Mouse (Mus musculus) MEL (cell line): Measurements from ENCODE around the gene Fhl2. TPM values are rescaled to one million over a fixed set of nuclear protein-coding genes. Genes with fewer than 3 reads are reported as not detected.

ENCODE experiments used
- DNase-seq: peaks from one replicate; pipeline ENCODE4 v3.0.0; 2011; ENCODE audit warnings: low read depth, low spot score
- H3K27ac ChIP-seq: 2 replicates; pipeline ENCODE4 v1.5.1; 2012; ENCODE audit warnings: low read depth, mild to moderate bottlenecking, control low read depth, low read length, moderate library complexity; ENCODE audit not compliant: control insufficient read depth
- H3K27me3 ChIP-seq, 2 experiments: fragments of 150-350 bp in 1 of 2; sonication (generic) in 1 of 2; 2 replicates each; pipeline ENCODE4 v1.6.1; 2012; ENCODE audit warnings: low read length in 2 of 2, mild to moderate bottlenecking in 2 of 2, improper control_type of control experiment in 1 of 2, moderate library complexity in 1 of 2; ENCODE audit not compliant: insufficient read depth in 2 of 2, control insufficient read depth in 1 of 2
- H3K36me3 ChIP-seq, 2 experiments: 2 replicates each; pipeline ENCODE4 v1.6.1; 2012 to 2014; ENCODE audit warnings: low read length in 2 of 2, improper control_type of control experiment in 1 of 2, inconsistent platforms in 1 of 2, mild to moderate bottlenecking in 1 of 2; ENCODE audit not compliant: insufficient read depth in 2 of 2, control insufficient read depth in 1 of 2
- H3K4me1 ChIP-seq, 2 experiments: fragments of 150-350 bp in 1 of 2; sonication (generic) in 1 of 2; 2 replicates each; pipeline ENCODE4 v1.6.1; 2012; ENCODE audit warnings: low read length in 2 of 2, improper control_type of control experiment in 1 of 2, mild to moderate bottlenecking in 1 of 2; ENCODE audit not compliant: insufficient read depth in 2 of 2, control insufficient read depth in 1 of 2
- H3K4me3 ChIP-seq, 2 experiments: fragments of 150-350 bp in 1 of 2; sonication (generic) in 1 of 2; 2 replicates each; pipeline ENCODE4 v1.5.1; 2012; ENCODE audit warnings: low read depth in 2 of 2, low read length in 2 of 2, mild to moderate bottlenecking in 2 of 2, moderate library complexity in 2 of 2, control low read depth in 1 of 2, improper control_type of control experiment in 1 of 2; ENCODE audit not compliant: control insufficient read depth in 1 of 2, insufficient read depth in 1 of 2
- H3K79me2 ChIP-seq: 2 replicates; pipeline ENCODE4 v1.6.1; 2012; ENCODE audit warnings: mild to moderate bottlenecking, low read length, moderate library complexity; ENCODE audit not compliant: control insufficient read depth, poor library complexity, insufficient read depth
- H3K9ac ChIP-seq: 2 replicates; pipeline ENCODE4 v1.6.1; 2012; ENCODE audit warnings: low read depth, mild to moderate bottlenecking, control low read depth, low read length, moderate library complexity; ENCODE audit not compliant: control insufficient read depth, poor library complexity, severe bottlenecking
- H3K9me3 ChIP-seq: fragments of 150-350 bp; sonication (generic); replicated peaks from 2 replicates; pipeline ENCODE4 v1.6.1; 2012; ENCODE audit warnings: mild to moderate bottlenecking, low read length, improper control_type of control experiment, moderate library complexity; ENCODE audit not compliant: insufficient read depth
- E2F4 ChIP-seq: IDR thresholded peaks from 2 replicates; pipeline ENCODE4 v1.6.1; 2011; ENCODE audit warnings: low read depth, low read length, improper control_type of control experiment, borderline replicate concordance
- GABPA ChIP-seq: IDR thresholded peaks from 2 replicates; pipeline ENCODE4 v1.6.1; 2012; ENCODE audit warnings: low read depth, mild to moderate bottlenecking, inconsistent platforms, low read length, improper control_type of control experiment, moderate library complexity
- GATA1 ChIP-seq: IDR thresholded peaks from 2 replicates; pipeline ENCODE4 v1.6.1; 2011; ENCODE audit warnings: low read depth, low read length, improper control_type of control experiment
- HCFC1 ChIP-seq: IDR thresholded peaks from 2 replicates; pipeline ENCODE4 v1.6.1; 2012; ENCODE audit warnings: low read depth, mild to moderate bottlenecking, inconsistent platforms, low read length, improper control_type of control experiment, moderate library complexity
- KAT2A ChIP-seq: conservative IDR thresholded peaks from 2 replicates; pipeline ENCODE4 v1.6.1; 2012; ENCODE audit warnings: low read depth, low read length, improper control_type of control experiment, inconsistent platforms
- MEF2A ChIP-seq: IDR thresholded peaks from 2 replicates; pipeline ENCODE4 v1.6.1; 2014; ENCODE audit warnings: low read depth, mild to moderate bottlenecking, inconsistent platforms, low read length, improper control_type of control experiment; ENCODE audit not compliant: poor library complexity, insufficient replicate concordance, severe bottlenecking; ENCODE audit errors: extremely low read depth
- MXI1 ChIP-seq: IDR thresholded peaks from 2 replicates; pipeline ENCODE4 v1.6.1; 2011; ENCODE audit warnings: mild to moderate bottlenecking, low read depth, low read length, improper control_type of control experiment
- MYB ChIP-seq: IDR thresholded peaks from 2 replicates; pipeline ENCODE4 v1.6.1; 2011; ENCODE audit warnings: mild to moderate bottlenecking, low read depth, low read length, improper control_type of control experiment
- NRF1 ChIP-seq: IDR thresholded peaks from 2 replicates; pipeline ENCODE4 v1.6.1; 2014; ENCODE audit warnings: low read depth, mild to moderate bottlenecking, inconsistent platforms, low read length, improper control_type of control experiment, moderate library complexity; ENCODE audit not compliant: poor library complexity, insufficient read depth, severe bottlenecking
- POLR2A ChIP-seq, 2 experiments: IDR thresholded peaks; 2 replicates each; pipeline ENCODE4 v1.6.1; 2011 to 2012; ENCODE audit warnings: low read length in 2 of 2, mild to moderate bottlenecking in 2 of 2, control low read depth in 1 of 2, improper control_type of control experiment in 1 of 2, low read depth in 1 of 2, moderate library complexity in 1 of 2; ENCODE audit not compliant: control insufficient read depth in 1 of 2, insufficient read depth in 1 of 2, poor library complexity in 1 of 2
- POLR2AphosphoS5 ChIP-seq: IDR thresholded peaks from 2 replicates; pipeline ENCODE4 v1.6.1; 2012; ENCODE audit warnings: low read depth, borderline replicate concordance, mild to moderate bottlenecking, inconsistent platforms, low read length, moderate library complexity, mixed read lengths
- RAD21 ChIP-seq: IDR thresholded peaks from 2 replicates; pipeline ENCODE4 v1.6.1; 2011; ENCODE audit warnings: mild to moderate bottlenecking, low read depth, low read length, improper control_type of control experiment
- SIN3A ChIP-seq: IDR thresholded peaks from 2 replicates; pipeline ENCODE4 v1.6.1; 2012; ENCODE audit warnings: low read length, improper control_type of control experiment, inconsistent platforms
- TBP ChIP-seq: IDR thresholded peaks from 2 replicates; pipeline ENCODE4 v1.8.0; 2011; ENCODE audit warnings: low read depth, low read length, improper control_type of control experiment
- UBTF ChIP-seq: IDR thresholded peaks from 2 replicates; pipeline ENCODE4 v1.6.1; 2012; ENCODE audit warnings: low read depth, mild to moderate bottlenecking, inconsistent platforms, low read length, improper control_type of control experiment, moderate library complexity, borderline replicate concordance; ENCODE audit not compliant: insufficient read depth
- USF2 ChIP-seq, 2 experiments: IDR thresholded peaks; 2 replicates each; pipeline ENCODE4 v1.6.1; 2011 to 2012; ENCODE audit warnings: improper control_type of control experiment in 2 of 2, low read length in 2 of 2, borderline replicate concordance in 1 of 2, inconsistent platforms in 1 of 2, low read depth in 1 of 2, mild to moderate bottlenecking in 1 of 2; ENCODE audit not compliant: insufficient read depth in 1 of 2
- ZC3H11A ChIP-seq: IDR thresholded peaks from 2 replicates; pipeline ENCODE4 v1.6.1; 2012; ENCODE audit warnings: low read depth, mild to moderate bottlenecking, inconsistent platforms, low read length, improper control_type of control experiment
- ZKSCAN1 ChIP-seq: IDR thresholded peaks from 2 replicates; pipeline ENCODE4 v1.6.1; 2012; ENCODE audit warnings: low read depth, mild to moderate bottlenecking, inconsistent platforms, low read length, improper control_type of control experiment, moderate library complexity
- ZMIZ1 ChIP-seq: IDR thresholded peaks from 2 replicates; pipeline ENCODE4 v1.6.1; 2012; ENCODE audit warnings: low read depth, mild to moderate bottlenecking, inconsistent platforms, low read length, improper control_type of control experiment, moderate library complexity
- polyA plus RNA-seq, 2 experiments: library from polyadenylated mRNA; stranded (reverse) in 1 of 2; unstranded in 1 of 2; fragments of >175 nt in 1 of 2; fragments of >200 nt in 1 of 2; gene quantifications; 2 replicates each; pipeline versions ENCODE4 v1.2.1 to v1.2.4; 2012; ENCODE audit warnings: low replicate concordance in 2 of 2, low read depth in 1 of 2; ENCODE audit not compliant: insufficient read length in 2 of 2, insufficient read depth in 1 of 2, missing spikeins in 1 of 2
- total RNA-seq: library from RNA; depleted of rRNA; stranded (reverse); fragments of 300-350 nt; gene quantifications from 2 replicates; pipeline ENCODE4 v1.2.3, GENCODE M21; 2012

Gene Fhl2
- total and polyA plus RNA-seq, 3 experiments: not detected

DNA sequence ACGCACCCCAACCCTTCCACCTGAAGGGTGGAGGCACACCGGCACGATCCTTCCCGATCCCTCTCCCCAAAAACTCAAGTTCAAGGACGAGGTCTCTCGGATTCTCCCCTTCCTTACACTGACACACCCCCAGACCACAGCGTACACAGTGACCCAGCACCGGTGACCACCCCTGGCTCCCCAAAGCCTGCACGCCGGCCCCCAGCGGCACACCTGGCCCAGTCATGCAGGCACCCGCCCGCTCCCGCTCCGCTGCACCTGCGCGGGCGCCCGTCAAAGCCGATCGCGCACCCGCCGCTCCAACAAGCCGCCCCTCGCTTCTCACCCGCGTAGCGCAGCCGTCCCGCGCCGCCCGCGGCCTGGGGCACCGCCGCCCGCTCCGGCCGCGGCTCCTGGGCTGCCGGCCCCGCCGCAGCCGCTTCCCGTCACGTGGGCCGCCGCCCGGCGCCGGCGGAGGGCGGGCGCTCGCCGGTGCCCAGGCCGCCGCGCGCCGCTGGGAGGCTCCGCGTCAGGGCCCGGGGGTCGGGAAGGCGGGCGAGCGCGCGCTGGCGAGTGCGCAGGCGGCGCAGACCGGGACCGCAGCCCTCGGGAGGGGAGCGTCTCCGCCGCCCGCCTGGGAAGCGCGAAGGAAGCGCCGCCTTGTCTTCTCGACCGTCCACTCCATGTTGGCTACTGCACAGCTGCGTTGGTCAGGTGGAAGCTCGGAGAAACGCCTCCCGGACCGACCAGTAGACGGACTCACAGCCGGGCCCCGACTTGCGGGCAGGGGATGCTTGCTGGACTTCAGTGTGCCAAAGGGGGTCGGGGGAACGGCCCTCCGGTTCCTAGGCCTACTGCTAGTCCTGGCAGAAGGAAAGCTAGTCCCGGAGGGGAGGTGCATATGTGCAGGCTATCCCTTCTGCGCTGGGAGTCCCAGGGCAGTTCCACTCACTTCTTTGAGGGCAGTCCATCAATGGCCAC, 104.4 kb downstream of the Fhl2 start (continued):
- TF ChIP-seq NRF1: peak; percentile 38; the same call in 1 of the 2 replicates
- TF ChIP-seq POLR2A (IDR thresholded peaks at IDR 0.05; ENCODE audit: control insufficient read depth in 1 of 2, insufficient read depth in 1 of 2, low read depth in 1 of 2, low read length in 2 of 2, poor library complexity in 1 of 2): peak; percentile 59 to 84; a peak in 3 of 4 replicates
- no peak for TF ChIP-seq UBTF
- no peak for TF ChIP-seq MYB
- 0 out of 4 replicates have a peak, but pooled peaks of 1 of the 2 experiments have one; percentile 2 for TF ChIP-seq USF2 (IDR thresholded peaks at IDR 0.05; ENCODE audit: borderline replicate concordance in 1 of 2, insufficient read depth in 1 of 2, low read depth in 1 of 2, low read length in 2 of 2)
- TF ChIP-seq MEF2A: no peak
- TF ChIP-seq RAD21: no peak
- no peak for TF ChIP-seq ZC3H11A
- TF ChIP-seq ZMIZ1: no peak; the same call in 1 of the 2 replicates
- peak; percentile 32 for TF ChIP-seq MXI1
- TF ChIP-seq GATA1: no peak
- TF ChIP-seq GABPA: no peak
- no peak for TF ChIP-seq POLR2AphosphoS5

DNA sequence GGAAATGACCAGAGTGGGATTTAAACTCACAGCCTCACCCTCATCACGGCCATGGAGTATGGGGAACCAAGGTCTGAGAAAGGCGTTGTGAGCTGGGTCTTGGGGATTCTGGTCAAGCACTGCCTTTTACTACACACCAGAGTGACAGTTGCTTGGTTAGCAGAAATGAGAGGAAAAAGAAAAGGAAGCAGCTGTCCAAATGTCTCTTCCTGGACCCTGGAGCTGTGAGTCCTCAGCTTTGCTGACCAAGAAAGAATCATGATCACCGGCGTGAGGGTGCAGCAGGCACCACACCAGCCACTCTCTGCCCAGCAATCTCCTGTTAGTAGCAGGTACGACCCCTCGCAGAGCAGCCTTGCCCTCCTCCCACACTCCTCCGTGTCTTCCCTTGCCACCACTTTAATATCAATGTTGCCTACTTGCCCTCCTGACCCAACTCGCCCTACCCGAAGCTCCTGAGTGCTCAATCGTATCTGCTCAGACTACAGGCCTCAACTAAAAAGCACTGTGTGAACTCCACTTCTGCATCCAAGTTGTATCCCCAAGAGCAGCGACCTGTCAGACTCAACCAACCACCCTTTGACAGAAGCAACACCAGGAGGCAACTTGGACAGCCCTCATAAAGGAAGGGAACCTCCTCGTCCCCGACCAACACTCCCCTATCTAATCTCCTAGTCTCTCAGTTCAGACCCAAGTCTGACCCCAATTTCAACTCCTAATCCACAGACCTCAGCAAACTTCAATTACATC, 105.3 kb downstream of the Fhl2 start:
- peaks cover 5 to 15% of the 10 kb centered on the region in 2 experiments; a peak in 3 of 4 replicates for H3K4me1 ChIP-seq
- peaks cover 0 to 11% of the 10 kb centered on the region in 2 experiments; a peak in 3 of 4 replicates for H3K36me3 ChIP-seq
- no peaks in the 10 kb centered on the region for H3K9me3 ChIP-seq
- peak; percentile 63 for DNase-seq
- no peak for TF ChIP-seq ZKSCAN1
- TF ChIP-seq KAT2A: no peak
- no peak for TF ChIP-seq E2F4
- no peak for TF ChIP-seq HCFC1
- TF ChIP-seq TBP: 0 out of 2 replicates have a peak, but pooled peaks have one; percentile 27
- 0 out of 2 replicates have a peak, but pooled peaks have one; percentile 36 for TF ChIP-seq SIN3A
- no peak for TF ChIP-seq ZMIZ1
- no peak for TF ChIP-seq RAD21
- no peak for TF ChIP-seq UBTF
- TF ChIP-seq, all 39 proteins: peak for 2
- Histone ChIP-seq H3K9ac (peak overlapping the region; percentile 93), H3K79me2 (peaks cover 28% of the 10 kb centered on the region), H3K4me3 (peak overlapping the region; percentile 96 to 98), H3K27me3 (no peaks in the 10 kb centered on the region), H3K27ac (peak overlapping the region; percentile 63)
